Mouse (Mus musculus): ENCODE results near the gene Cdhr5.

DNA sequence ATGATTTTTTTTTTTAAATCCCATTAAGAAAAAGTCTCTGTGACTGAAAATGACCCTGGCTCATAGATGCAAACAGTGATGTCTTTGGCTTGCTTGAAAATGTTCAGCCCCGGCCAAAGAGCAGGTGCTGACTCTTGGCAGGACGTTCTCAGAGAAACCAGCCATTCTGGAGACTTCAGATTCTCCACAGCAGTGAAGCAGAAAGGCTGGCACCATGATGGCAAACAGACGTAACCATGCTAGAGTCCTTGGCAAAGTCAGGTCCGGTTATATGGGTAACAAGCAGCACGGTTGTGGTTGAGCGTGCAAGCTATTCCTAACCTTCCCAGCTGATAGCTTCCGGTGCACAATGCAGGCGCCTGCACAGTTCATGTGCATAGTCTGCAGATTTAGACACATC lies 22.6 kb upstream of the Cdhr5 start:
- no peak for TF ChIP-seq MAFK (IDR thresholded peaks at IDR 0.05; ENCODE audit: insufficient read depth, low read depth, low read length)
- TF ChIP-seq HCFC1 (IDR thresholded peaks at IDR 0.05; ENCODE audit: borderline replicate concordance, insufficient read depth, low read length): no peak
- TF ChIP-seq ZC3H11A (IDR thresholded peaks at IDR 0.05; ENCODE audit: borderline replicate concordance, low read depth, low read length): no peak
